Mouse (Mus musculus): ENCODE data around the gene Pih1d1. TPM values are rescaled to one million over a fixed set of nuclear protein-coding genes. Genes with fewer than 3 reads are reported as not detected.
"Not testable (repeated sequence)": the region's sequence is repeated elsewhere in the genome, so short reads cannot be mapped to it uniquely, and the experiment has no call there.

Gene Pih1d1
- polyA plus RNA-seq, 1 experiment from 2014 or later = 91.0 TPM

GRCm38 (mm10) chr7:45121404-45121803 is 32.7 kb upstream of the Pih1d1 start:
- H3K36me3 ChIP-seq = peaks cover 66% of the 10 kb centered on the region
- H3K4me3 ChIP-seq = no peak overlapping the region
- no peaks in the 10 kb centered on the region for H3K9me3 ChIP-seq (replicated peaks)
- H3K27ac ChIP-seq = no peak overlapping the region
- H3K4me1 ChIP-seq = peaks cover 28% of the 10 kb centered on the region
- H3K27me3 ChIP-seq = no peaks in the 10 kb centered on the region
- no peak for ATAC-seq (ENCODE audit: low FRiP score)
- no peak overlapping the region for H3K4me2 ChIP-seq (replicated peaks)
- H3K9ac ChIP-seq = peak overlapping the region; percentile 33; the same call in 1 of the 2 replicates
- 81% methylated on average over 8 of the region's 8 CpGs for WGBS

DNA sequence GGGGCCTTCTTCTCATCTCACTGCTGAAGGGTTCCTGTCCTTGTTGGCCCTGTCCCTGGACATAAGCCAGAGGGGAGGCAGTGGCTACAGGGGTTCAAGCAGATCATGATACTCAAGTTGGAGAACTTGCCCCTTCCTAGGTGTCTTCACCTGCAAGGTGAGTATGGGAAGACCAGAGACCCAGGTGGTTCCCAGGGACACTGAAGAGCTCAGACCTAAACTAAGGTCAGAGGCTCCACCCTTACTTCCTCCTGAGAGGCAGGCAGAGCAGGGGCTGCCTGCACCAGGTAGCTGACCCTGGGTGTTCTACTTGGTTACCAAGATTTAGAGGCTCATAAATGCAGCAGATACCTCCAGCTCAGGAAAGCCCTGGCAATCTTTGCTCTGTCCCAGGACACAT is 32.1 kb upstream of the Pih1d1 start:
- ATAC-seq (ENCODE audit: low FRiP score) = no peak
- H3K27ac ChIP-seq = no peak overlapping the region

GRCm38 (mm10) chr7:45122561-45123185 is 31.4 kb upstream of the Pih1d1 start:
- H3K4me3 ChIP-seq = peak overlapping the region; percentile 90
- peak overlapping the region; percentile 98 for H3K9ac ChIP-seq
- H3K27ac ChIP-seq = no peak overlapping the region
- H3K27me3 ChIP-seq = no peaks in the 10 kb centered on the region
- peaks cover 74% of the 10 kb centered on the region for H3K36me3 ChIP-seq
- H3K4me1 ChIP-seq = peaks cover 41% of the 10 kb centered on the region
- no peaks in the 10 kb centered on the region for H3K9me3 ChIP-seq (replicated peaks)
- H3K4me2 ChIP-seq (replicated peaks) = peak overlapping the region; percentile 90
- WGBS = 89% methylated on average over 15 of the region's 15 CpGs
- ATAC-seq (ENCODE audit: low FRiP score) = no peak

More for the DNA sequence above, 32.1 kb upstream of the Pih1d1 start:
- H3K9me3 ChIP-seq (replicated peaks) = no peaks in the 10 kb centered on the region
- H3K9ac ChIP-seq = peak overlapping the region; percentile 33; the same call in 1 of the 2 replicates
- H3K4me3 ChIP-seq = no peak overlapping the region
- H3K4me1 ChIP-seq = peaks cover 33% of the 10 kb centered on the region
- H3K27me3 ChIP-seq = no peaks in the 10 kb centered on the region
- H3K36me3 ChIP-seq = peaks cover 72% of the 10 kb centered on the region
- H3K4me2 ChIP-seq (replicated peaks) = no peak overlapping the region

GRCm38 (mm10) chr7:45123186-45123570 is 30.9 kb upstream of the Pih1d1 start:
- Histone ChIP-seq H3K36me3 (peaks cover 71% of the 10 kb centered on the region), H3K4me1 (peaks cover 43% of the 10 kb centered on the region), H3K4me2 (replicated peaks) (peak overlapping the region; percentile 90), H3K9ac (peak overlapping the region; percentile 98), H3K4me3 (peak overlapping the region; percentile 90), H3K27me3 (no peaks in the 10 kb centered on the region), H3K9me3 (replicated peaks) (no peaks in the 10 kb centered on the region), H3K27ac (0 out of 2 replicates have a peak overlapping the region, but pooled peaks have one; percentile 83)
- ATAC-seq (ENCODE audit: low FRiP score) = no peak
- 26% methylated on average over 12 of the region's 12 CpGs for WGBS

DNA sequence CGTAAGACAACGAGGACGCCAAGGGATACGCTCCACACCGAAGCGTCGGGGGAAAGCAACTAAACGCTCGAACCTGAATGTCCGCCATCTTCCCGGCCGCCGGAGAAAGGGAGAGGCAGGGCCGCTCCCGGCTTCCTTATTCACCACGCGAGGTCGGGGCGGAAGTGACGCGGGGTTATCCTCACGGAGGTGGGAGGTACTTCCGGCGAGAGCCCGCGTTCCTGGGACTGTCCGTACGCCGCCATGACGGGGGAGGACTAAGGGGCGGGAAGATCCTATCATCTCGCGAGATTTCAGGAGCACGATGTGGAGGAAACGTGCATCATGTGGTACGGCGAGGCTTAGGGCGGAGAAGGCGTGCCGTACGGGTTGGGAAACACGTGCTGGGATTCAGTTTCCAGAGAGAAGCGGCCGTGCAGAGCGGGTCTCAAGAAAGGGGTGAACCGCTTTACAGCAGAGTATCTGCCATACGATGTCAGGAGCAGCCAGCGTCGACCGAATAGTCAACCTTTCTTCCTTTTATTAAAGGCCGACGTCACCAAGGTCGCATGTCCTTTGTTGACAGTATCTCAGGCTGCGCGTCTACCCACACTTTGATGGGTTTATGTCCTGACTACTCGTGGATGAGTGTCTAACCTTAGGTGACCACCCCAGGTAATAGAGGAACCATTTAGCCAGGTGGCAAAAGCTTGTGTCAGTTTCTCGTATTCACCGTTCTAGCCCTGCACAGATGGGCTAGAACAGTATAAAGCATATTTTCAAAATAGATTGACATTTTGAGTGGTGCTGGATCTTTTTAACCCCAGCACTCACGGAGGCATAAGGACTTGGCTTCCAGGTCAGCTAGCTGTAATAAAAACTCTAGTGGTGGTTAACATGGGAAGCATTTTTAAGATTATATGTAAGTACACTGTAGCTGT is 29.6 kb upstream of the Pih1d1 start, which contains the start of gene Rps11:
Gene Rps11 (minus strand): TSS at position 216 of the 920 bp plus-strand sequence.
- WGBS = 2% methylated on average over 59 of the region's 59 CpGs
- H3K4me1 ChIP-seq = peaks cover 45% of the 10 kb centered on the region

GRCm38 (mm10) chr7:45125144-45125600 is 28.9 kb upstream of the Pih1d1 start:
- 21% methylated on average over 7 of the region's 7 CpGs for WGBS
- Histone ChIP-seq H3K9me3 (replicated peaks) (no peaks in the 10 kb centered on the region), H3K4me3 (peak overlapping the region; percentile 90; the same call in 1 of the 2 replicates), H3K36me3 (peaks cover 53% of the 10 kb centered on the region), H3K4me2 (replicated peaks) (peak overlapping the region; percentile 44), H3K9ac (peak overlapping the region; percentile 6; the same call in 1 of the 2 replicates), H3K27me3 (no peaks in the 10 kb centered on the region), H3K27ac (peak overlapping the region; percentile 77), H3K4me1 (peaks cover 50% of the 10 kb centered on the region)
- ATAC-seq (ENCODE audit: low FRiP score) = no peak

More for the DNA sequence above, 29.6 kb upstream of the Pih1d1 start, which contains the start of gene Rps11:
- Histone ChIP-seq H3K9ac (peak within 1 kb of the TSS; percentile 98), H3K36me3 (peaks cover 60% of the 10 kb centered on the region), H3K9me3 (replicated peaks) (no peaks in the 10 kb centered on the region), H3K27ac (peak within 1 kb of the TSS; percentile 83), H3K4me2 (replicated peaks) (peak within 1 kb of the TSS; percentile 90), H3K27me3 (no peaks in the 10 kb centered on the region), H3K4me3 (peak within 1 kb of the TSS; percentile 90)
- ATAC-seq (ENCODE audit: low FRiP score) = peak; percentile 87

GRCm38 (mm10) chr7:45125649-45126048 is 28.5 kb upstream of the Pih1d1 start:
- ATAC-seq (ENCODE audit: low FRiP score); H3K9ac ChIP-seq; H3K27me3 ChIP-seq; H3K4me3 ChIP-seq; H3K9me3 ChIP-seq (replicated peaks): not testable (repeated sequence)
- Histone ChIP-seq H3K4me2 (replicated peaks) (peak overlapping the region; percentile 44; the same call in 1 of the 2 replicates), H3K27ac (peak overlapping the region; percentile 77; the same call in 1 of the 2 replicates), H3K4me1 (peaks cover 52% of the 10 kb centered on the region), H3K36me3 (peaks cover 48% of the 10 kb centered on the region)
- WGBS = 52% methylated on average over 5 of the region's 5 CpGs

GRCm38 (mm10) chr7:45126147-45126843 is 27.8 kb upstream of the Pih1d1 start:
- no peaks in the 10 kb centered on the region for H3K9me3 ChIP-seq (replicated peaks)
- no peaks in the 10 kb centered on the region for H3K27me3 ChIP-seq
- H3K4me2 ChIP-seq (replicated peaks) = peak overlapping the region; percentile 97
- peaks cover 51% of the 10 kb centered on the region for H3K4me1 ChIP-seq
- H3K36me3 ChIP-seq = peaks cover 42% of the 10 kb centered on the region
- ATAC-seq (ENCODE audit: low FRiP score) = no peak
- 77% methylated on average over 17 of the region's 17 CpGs for WGBS
- peak overlapping the region; percentile 88 for H3K27ac ChIP-seq
- peak overlapping the region; percentile 98 for H3K9ac ChIP-seq
- peak overlapping the region; percentile 87 for H3K4me3 ChIP-seq

- Histone ChIP-seq H3K4me1 (peaks cover 44% of the 10 kb centered on the region), H3K4me2 (replicated peaks) (peak overlapping the region; percentile 97), H3K27ac (peak overlapping the region; percentile 88), H3K9ac (peak overlapping the region; percentile 98), H3K9me3 (replicated peaks) (no peaks in the 10 kb centered on the region), H3K36me3 (peaks cover 34% of the 10 kb centered on the region), H3K27me3 (peaks cover 2% of the 10 kb centered on the region; the same call in 1 of the 2 replicates), H3K4me3 (peak overlapping the region; percentile 87)
- WGBS = 50% methylated on average over 21 of the region's 21 CpGs
- no peak for ATAC-seq (ENCODE audit: low FRiP score)
Observed at GRCm38 (mm10) chr7:45126844-45127699, 27.0 kb upstream of the Pih1d1 start.

- Histone ChIP-seq H3K4me2 (replicated peaks) (peak overlapping the region; percentile 97), H3K4me1 (peaks cover 40% of the 10 kb centered on the region), H3K36me3 (peaks cover 27% of the 10 kb centered on the region), H3K9me3 (replicated peaks) (no peaks in the 10 kb centered on the region), H3K4me3 (peak overlapping the region; percentile 87), H3K9ac (peak overlapping the region; percentile 98), H3K27me3 (peaks cover 4% of the 10 kb centered on the region; the same call in 1 of the 2 replicates), H3K27ac (peak overlapping the region; percentile 88)
- 2% methylated on average over 6 of the region's 6 CpGs for WGBS
- ATAC-seq (ENCODE audit: low FRiP score) = no peak
Observed at GRCm38 (mm10) chr7:45127700-45128224, 26.3 kb upstream of the Pih1d1 start.

All from hindbrain, embryonic 12.5 days (tissue).